Mouse (Mus musculus): ENCODE results near the gene Olfr1145.

The Olfr1145 gene

DNA sequence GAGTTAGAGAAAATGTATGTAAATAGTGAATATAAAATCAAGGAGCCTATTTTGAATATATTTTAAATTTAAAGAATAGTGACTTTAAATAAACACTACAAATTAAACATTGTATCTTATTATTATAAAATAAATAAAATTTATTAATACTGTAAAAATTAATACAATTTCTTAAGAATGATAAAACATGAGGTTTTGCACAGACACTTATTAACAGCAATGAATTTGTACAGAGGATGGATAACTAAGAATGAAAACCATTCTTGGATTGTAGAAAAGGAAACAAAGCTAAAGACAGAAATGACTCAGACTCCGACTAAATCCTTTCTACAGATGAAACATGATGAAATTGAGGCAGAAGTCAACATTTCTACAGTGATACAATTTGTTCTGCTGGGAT lies at the start of gene Olfr1145:
Gene Olfr1145, plus strand, starts transcription at position 301 of the 400 bp plus-strand sequence.
- DNase-seq (ENCODE audit: low read depth, low spot score) = no peak

DNA sequence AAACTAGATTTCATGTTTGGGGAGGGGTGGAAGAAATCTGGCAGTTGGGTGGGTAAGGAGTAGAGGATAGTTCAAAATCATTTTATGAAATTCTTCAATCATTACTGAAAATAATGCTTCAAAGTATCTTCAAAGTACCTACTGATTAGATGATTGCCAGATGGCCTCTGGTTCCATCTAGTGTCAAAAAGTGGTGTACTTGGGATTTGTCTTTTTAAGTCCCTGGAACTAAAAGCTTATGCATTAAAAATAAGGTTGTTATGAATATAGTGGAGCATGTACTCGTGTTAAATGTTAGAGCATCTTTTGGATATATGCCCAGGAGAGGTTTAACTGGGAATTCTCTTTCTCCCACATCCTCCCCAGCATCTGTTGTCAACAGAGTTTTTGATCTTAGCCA lies 33.5 kb upstream of the Olfr1145 start:
- no peak for DNase-seq (ENCODE audit: low read depth, low spot score)

DNA sequence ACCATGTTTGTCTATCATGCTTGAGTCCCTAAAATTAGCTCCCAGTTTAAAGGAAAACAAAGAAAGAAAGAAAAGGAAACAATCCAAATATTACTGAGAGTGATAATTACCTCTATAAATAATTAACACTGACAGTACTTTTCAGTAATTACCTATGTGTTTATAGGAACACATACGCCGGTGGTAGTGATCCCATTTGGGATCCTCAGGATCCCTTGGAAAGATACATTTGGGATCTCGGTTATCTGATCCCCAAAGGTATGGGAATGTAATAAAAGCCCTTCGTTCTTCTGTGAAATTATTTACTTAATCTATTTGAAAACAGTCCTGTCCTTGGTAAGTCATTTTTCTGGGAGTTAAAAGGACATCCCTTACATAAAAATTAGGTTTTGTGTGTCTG lies 30.4 kb upstream of the Olfr1145 start, which contains the start of gene Olfr152:
Gene Olfr152, plus strand, starts transcription at position 301 of the 400 bp plus-strand sequence.
- no peak for DNase-seq (ENCODE audit: low read depth, low spot score)

DNA sequence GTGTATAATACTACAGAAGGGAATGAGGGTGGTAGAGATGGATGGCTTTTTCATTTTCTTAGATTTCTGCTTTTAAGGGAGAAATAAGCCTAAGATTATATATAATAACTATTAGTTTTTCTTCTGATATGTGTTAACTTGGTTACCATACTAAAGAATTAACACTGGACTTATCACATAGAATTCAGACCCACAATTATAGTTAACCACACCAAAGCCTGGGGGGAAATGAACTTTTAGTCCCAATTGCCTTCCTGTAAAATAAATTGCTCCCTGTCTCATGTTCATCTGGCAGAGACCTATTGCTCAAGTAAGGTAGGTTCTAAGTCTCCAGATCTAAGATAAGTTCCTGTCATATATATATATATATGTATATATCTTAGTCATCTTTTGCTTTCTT lies 9.3 kb upstream of the Olfr1145 start, which contains the start of gene Olfr1143:
Gene Olfr1143, plus strand, starts transcription at position 301 of the 400 bp plus-strand sequence.
- DNase-seq (ENCODE audit: low read depth, low spot score) = no peak

DNA sequence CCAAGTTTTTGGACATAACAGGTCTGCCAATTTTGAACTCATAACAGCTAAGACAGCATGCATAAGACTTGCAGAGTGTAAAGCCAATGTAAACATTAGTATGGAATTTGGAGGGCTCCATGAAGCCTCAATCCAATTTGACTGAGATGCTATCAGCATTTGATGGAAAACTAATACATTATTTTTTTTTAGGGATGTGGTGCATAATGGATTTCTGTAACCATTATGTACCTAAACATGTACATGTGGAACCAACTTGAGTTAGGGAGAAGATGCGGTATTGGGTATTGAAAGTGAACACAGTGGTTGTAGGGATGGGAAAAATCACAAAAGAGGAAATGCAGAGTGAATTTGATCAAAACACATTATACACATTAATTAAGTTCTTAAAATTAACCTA lies 20.6 kb downstream of the Olfr1145 start, which contains the start of gene Olfr1148:
Gene Olfr1148, plus strand, starts transcription at position 301 of the 400 bp plus-strand sequence.
- DNase-seq (ENCODE audit: low read depth, low spot score) = no peak

DNA sequence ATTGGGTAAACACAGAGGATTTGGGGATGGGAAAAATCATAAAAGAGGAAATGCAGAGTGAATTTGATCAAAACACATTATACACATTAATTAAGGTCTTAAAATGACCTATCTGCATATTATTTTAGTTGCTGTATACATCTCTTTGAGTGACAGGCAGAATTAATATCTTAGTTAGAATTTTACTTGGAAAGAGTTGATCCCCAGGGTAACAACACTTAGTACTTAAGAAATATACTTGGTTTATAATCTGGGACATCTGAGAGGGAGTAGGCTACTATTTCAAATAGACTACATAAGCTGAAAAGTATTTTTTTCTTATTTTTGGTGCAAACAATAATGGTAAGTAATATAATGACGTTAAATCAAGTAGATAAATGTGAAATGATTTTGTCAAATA lies 34.1 kb downstream of the Olfr1145 start, which contains the start of gene Olfr1150-ps1:
Gene Olfr1150-ps1, plus strand, starts transcription at position 301 of the 400 bp plus-strand sequence.
- no peak for DNase-seq (ENCODE audit: low read depth, low spot score)

DNA sequence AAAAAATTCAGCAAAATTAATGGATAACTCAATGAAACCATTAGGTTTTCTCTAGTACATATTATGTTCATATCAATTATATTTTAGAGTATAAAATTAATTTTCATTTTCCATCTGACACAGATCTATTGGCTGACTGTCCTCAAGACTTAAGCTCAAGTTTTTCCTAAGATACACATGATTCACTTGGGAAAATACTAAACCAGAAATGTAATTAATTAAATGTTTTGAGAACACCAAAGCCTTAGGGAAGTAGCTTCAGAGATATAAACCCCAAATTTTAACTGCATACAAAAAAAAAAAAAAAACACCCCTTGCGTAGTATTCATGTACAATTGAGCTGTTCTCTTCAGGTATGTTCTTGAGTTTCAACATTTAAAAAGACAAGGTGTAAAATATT lies 45.9 kb downstream of the Olfr1145 start, which contains the start of gene Olfr1151:
Gene Olfr1151, plus strand, starts transcription at position 301 of the 400 bp plus-strand sequence.
- no peak for DNase-seq (ENCODE audit: low read depth, low spot score)

All from A20 (cell line).